Mouse (Mus musculus) heart, adult 2 months (tissue): Measurements from ENCODE around the gene Hist1h2af.
"Not testable (repeated sequence)": the region's sequence is repeated elsewhere in the genome, so short reads cannot be mapped to it uniquely, and the experiment has no call there.

ENCODE experiments used
- CTCF ChIP-seq: fragments of 200-600 bp; IDR thresholded peaks from 2 replicates; pipeline ENCODE4 v1.8.1; 2022; ENCODE audit warnings: antibody characterized with exemption, mild to moderate bottlenecking, moderate library complexity
- POLR2A ChIP-seq: fragments of 200-500 bp; IDR thresholded peaks from 2 replicates; pipeline ENCODE4 v1.6.1; 2011; ENCODE audit warnings: mild to moderate bottlenecking, low read depth, low read length, control low read depth; ENCODE audit not compliant: insufficient read depth

DNA sequence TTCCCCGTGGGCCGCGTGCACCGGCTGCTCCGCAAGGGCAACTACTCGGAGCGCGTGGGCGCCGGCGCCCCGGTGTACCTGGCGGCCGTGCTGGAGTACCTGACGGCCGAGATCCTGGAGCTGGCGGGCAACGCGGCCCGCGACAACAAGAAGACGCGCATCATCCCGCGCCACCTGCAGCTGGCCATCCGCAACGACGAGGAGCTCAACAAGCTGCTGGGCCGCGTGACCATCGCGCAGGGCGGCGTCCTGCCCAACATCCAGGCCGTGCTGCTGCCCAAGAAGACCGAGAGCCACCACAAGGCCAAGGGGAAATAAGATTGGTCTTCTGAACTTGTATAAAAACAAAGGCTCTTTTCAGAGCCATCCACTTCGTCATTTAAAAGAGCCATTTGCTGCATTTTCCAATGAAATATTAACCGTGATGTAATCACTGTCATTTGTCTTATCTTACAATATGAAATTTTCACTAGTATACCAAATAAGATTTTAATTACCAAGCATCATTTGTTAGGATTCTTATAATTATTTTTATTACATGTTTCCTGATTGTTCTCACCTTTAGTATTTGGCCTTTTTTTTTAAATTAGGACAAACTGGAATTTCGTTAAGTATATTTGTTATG, 41.0 kb downstream of the Hist1h2af start:
- not testable (repeated sequence) for TF ChIP-seq CTCF, POLR2A
